Mouse (Mus musculus) C2C12 (cell line): ENCODE data around the gene Dgcr8.

Experiments used
- CTCF ChIP-seq: IDR thresholded peaks from one replicate; pipeline ENCODE4 v1.5.1; 2011; ENCODE audit not compliant: control insufficient read depth, insufficient read depth, insufficient read length
- MAX ChIP-seq: IDR thresholded peaks from one replicate; pipeline ENCODE4 v1.6.1; 2011; ENCODE audit warnings: mild to moderate bottlenecking, control low read depth

DNA sequence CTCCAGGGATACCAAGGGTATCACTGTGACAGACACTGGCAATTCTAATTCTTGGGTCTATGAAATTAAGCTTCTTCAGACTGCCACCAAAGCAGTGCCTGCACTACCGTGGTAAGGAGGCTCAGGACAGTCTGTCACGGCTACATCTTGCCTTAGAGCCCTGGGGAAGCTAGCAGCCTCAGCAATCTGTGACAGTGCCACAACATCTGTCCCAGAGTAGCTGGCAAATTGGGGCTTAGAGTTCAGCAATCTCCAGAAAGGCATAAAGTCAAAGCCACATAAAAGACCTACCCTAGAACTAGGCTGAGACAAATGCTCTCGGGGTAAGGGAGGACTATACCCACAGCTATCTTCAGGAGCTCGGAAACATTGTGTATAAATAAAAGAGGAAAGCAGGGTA is 36.7 kb upstream of the Dgcr8 start:
- TF ChIP-seq CTCF (no peak), MAX (no peak)
